Mouse (Mus musculus) midbrain, embryonic 11.5 days (tissue): ENCODE results near the gene Prkce. TPM values are rescaled to one million over a fixed set of nuclear protein-coding genes. Genes with fewer than 3 reads are reported as not detected.

Experiments used
- ATAC-seq: fragments of 200-750 bp; cut with Nextera tagmentation; 2 replicates; pipeline ENCODE4 v1.8.0; 2017; ENCODE audit warnings: moderate TSS enrichment, moderate library complexity; ENCODE audit not compliant: low FRiP score
- DNase-seq: peaks from one replicate; pipeline ENCODE4 v3.0.0; 2015; ENCODE audit warnings: low spot score; ENCODE audit errors: missing footprints
- H3K27ac ChIP-seq: fragments of 300-500 bp; sonication (generic); 2 replicates; pipeline ENCODE4 v1.5.1; 2014; ENCODE audit warnings: low read depth, low read length
- H3K27me3 ChIP-seq: fragments of 300-500 bp; sonication (generic); 2 replicates; pipeline ENCODE4 v1.6.1; 2014; ENCODE audit warnings: mild to moderate bottlenecking, low read length, moderate library complexity, mixed read lengths; ENCODE audit not compliant: control insufficient read depth, insufficient read depth
- H3K36me3 ChIP-seq: fragments of 300-500 bp; sonication (generic); 2 replicates; pipeline ENCODE4 v1.6.1; 2014; ENCODE audit warnings: mild to moderate bottlenecking, low read length, moderate library complexity, mixed read lengths; ENCODE audit not compliant: control insufficient read depth, insufficient read depth
- H3K4me1 ChIP-seq: fragments of 300-500 bp; sonication (generic); 2 replicates; pipeline ENCODE4 v1.6.1; 2014; ENCODE audit warnings: low read length; ENCODE audit not compliant: control insufficient read depth, insufficient read depth
- H3K4me2 ChIP-seq: fragments of 300-500 bp; sonication (generic); 2 replicates; pipeline ENCODE4 v1.6.1; 2014; ENCODE audit warnings: mild to moderate bottlenecking, moderate library complexity
- H3K4me3 ChIP-seq: fragments of 300-500 bp; sonication (generic); 2 replicates; pipeline ENCODE4 v1.5.1; 2014; ENCODE audit warnings: low read depth, low read length
- H3K9ac ChIP-seq: fragments of 300-500 bp; sonication (generic); 2 replicates; pipeline ENCODE4 v1.6.1; 2014; ENCODE audit warnings: low read length
- H3K9me3 ChIP-seq: fragments of 300-500 bp; sonication (generic); 2 replicates; pipeline ENCODE4 v1.6.1; 2016; ENCODE audit warnings: low read length; ENCODE audit not compliant: control insufficient read depth
- WGBS: fragments of 180-500 bp; shearing (Covaris S2); extraction: QIAGEN DNeasy Blood & Tissue Kit; methylation state at CpG from one replicate; pipeline ENCODE4 v1.1.7; 2014; 5-methylcytosine and 5-hydroxymethylcytosine counted together
- polyA plus RNA-seq: library from polyadenylated mRNA; unstranded; fragments of >200 nt; fragmentation: Nextera tagmentation; extraction: Ambion mirVana; gene quantifications from 2 replicates; pipeline ENCODE4 v1.2.1, GENCODE M21; 2014

Prkce gene
- polyA plus RNA-seq, 1 experiment from 2014 or later: 3.5 TPM

GRCm38 (mm10) chr17:86663471-86663870 lies 495.9 kb downstream of the Prkce start:
- WGBS: 89% methylated on average over 4 of the region's 4 CpGs

GRCm38 (mm10) chr17:86667836-86668600 lies 500.4 kb downstream of the Prkce start:
- H3K27me3 ChIP-seq: no peaks in the 10 kb centered on the region
- H3K27ac ChIP-seq: no peak overlapping the region
- no peak overlapping the region for H3K4me2 ChIP-seq
- no peak overlapping the region for H3K9ac ChIP-seq
- ATAC-seq (no peak), DNase-seq (no peak)
- 69% methylated on average over 8 of the region's 8 CpGs for WGBS
- no peaks in the 10 kb centered on the region for H3K9me3 ChIP-seq
- H3K36me3 ChIP-seq: no peaks in the 10 kb centered on the region
- no peak overlapping the region for H3K4me3 ChIP-seq
- H3K4me1 ChIP-seq: no peaks in the 10 kb centered on the region

More at GRCm38 (mm10) chr17:86663471-86663870, 495.9 kb downstream of the Prkce start:
- Histone ChIP-seq H3K36me3 (no peaks in the 10 kb centered on the region), H3K4me3 (no peak overlapping the region), H3K4me2 (no peak overlapping the region), H3K9ac (no peak overlapping the region), H3K27ac (no peak overlapping the region), H3K27me3 (no peaks in the 10 kb centered on the region), H3K9me3 (no peaks in the 10 kb centered on the region), H3K4me1 (no peaks in the 10 kb centered on the region)
- ATAC-seq (no peak), DNase-seq (no peak)

- no peak overlapping the region for H3K9ac ChIP-seq
- H3K4me2 ChIP-seq: no peak overlapping the region
- no peaks in the 10 kb centered on the region for H3K27me3 ChIP-seq
- no peak overlapping the region for H3K4me3 ChIP-seq
- ATAC-seq (no peak), DNase-seq (no peak)
- H3K27ac ChIP-seq: no peak overlapping the region
- H3K9me3 ChIP-seq: no peaks in the 10 kb centered on the region
- no peaks in the 10 kb centered on the region for H3K4me1 ChIP-seq
- no peaks in the 10 kb centered on the region for H3K36me3 ChIP-seq
- 91% methylated on average over 13 of the region's 13 CpGs for WGBS
Observed at GRCm38 (mm10) chr17:86669641-86670373, 502.2 kb downstream of the Prkce start.

DNA sequence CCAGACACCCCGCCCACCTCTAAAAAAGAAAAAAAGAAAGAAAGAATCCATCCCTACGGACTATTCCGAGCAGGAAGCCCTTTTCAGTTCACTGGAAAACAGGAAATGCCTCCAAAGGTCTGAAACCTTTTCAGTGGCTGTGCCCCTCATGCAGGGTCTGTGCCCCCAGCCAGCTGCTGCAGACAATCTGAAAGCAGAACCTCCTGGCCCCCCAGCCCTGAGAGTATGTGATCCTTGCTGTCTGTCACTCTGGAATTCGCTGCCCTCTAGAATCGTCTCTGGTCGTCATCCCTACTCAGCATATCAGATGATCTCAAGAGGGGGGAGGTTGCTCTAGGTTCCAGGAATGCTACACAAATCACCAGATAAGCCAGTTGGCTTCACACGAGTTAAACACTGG lies 503.1 kb downstream of the Prkce start:
- Histone ChIP-seq H3K9ac (no peak overlapping the region), H3K36me3 (no peaks in the 10 kb centered on the region), H3K9me3 (no peaks in the 10 kb centered on the region), H3K4me3 (no peak overlapping the region), H3K27me3 (no peaks in the 10 kb centered on the region), H3K4me2 (no peak overlapping the region), H3K4me1 (no peaks in the 10 kb centered on the region), H3K27ac (no peak overlapping the region)
- DNase-seq (no peak), ATAC-seq (no peak)
- 57% methylated on average over 7 of the region's 7 CpGs for WGBS

DNA sequence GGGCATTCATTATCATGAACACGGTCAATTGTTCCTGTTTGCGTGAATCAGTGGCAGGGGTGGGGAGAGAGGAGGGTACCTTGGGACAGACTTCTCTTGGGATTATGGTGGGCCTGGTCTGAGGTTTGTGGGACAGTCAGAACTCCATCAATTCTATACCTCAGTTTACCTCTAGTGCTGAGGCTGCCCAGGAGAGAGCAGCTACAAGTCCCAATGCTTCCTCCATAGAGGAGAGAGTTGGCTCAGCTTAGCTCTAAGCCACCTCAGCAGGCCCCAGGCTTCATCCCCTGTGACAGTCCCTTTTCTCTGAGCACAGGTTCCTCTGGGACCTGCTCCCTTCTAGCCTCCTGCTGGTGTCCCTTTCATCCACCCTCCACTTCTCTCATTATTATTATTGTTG lies 507.4 kb downstream of the Prkce start:
- no peak for ATAC-seq
- WGBS: 83% methylated on average over 2 of the region's 2 CpGs

GRCm38 (mm10) chr17:86676336-86676735 lies 508.8 kb downstream of the Prkce start:
- H3K4me1 ChIP-seq: no peaks in the 10 kb centered on the region
- DNase-seq: no peak
- H3K9ac ChIP-seq: no peak overlapping the region
- no peak overlapping the region for H3K27ac ChIP-seq
- H3K4me3 ChIP-seq: no peak overlapping the region
- H3K36me3 ChIP-seq: no peaks in the 10 kb centered on the region
- H3K9me3 ChIP-seq: no peaks in the 10 kb centered on the region
- 80% methylated on average over 5 of the region's 5 CpGs for WGBS
- no peaks in the 10 kb centered on the region for H3K27me3 ChIP-seq
- H3K4me2 ChIP-seq: no peak overlapping the region
- no peak for ATAC-seq

More for the DNA sequence above, 507.4 kb downstream of the Prkce start:
- no peak for DNase-seq
- Histone ChIP-seq H3K4me1 (no peaks in the 10 kb centered on the region), H3K36me3 (no peaks in the 10 kb centered on the region), H3K27ac (no peak overlapping the region), H3K9ac (no peak overlapping the region), H3K4me3 (no peak overlapping the region), H3K27me3 (no peaks in the 10 kb centered on the region), H3K4me2 (no peak overlapping the region), H3K9me3 (no peaks in the 10 kb centered on the region)

- Histone ChIP-seq H3K27me3 (no peaks in the 10 kb centered on the region), H3K36me3 (no peaks in the 10 kb centered on the region), H3K4me3 (no peak overlapping the region), H3K27ac (no peak overlapping the region), H3K4me1 (no peaks in the 10 kb centered on the region), H3K9ac (no peak overlapping the region), H3K4me2 (no peak overlapping the region), H3K9me3 (no peaks in the 10 kb centered on the region)
- ATAC-seq (no peak), DNase-seq (no peak)
- WGBS: 80% methylated on average over 4 of the region's 4 CpGs
Observed at GRCm38 (mm10) chr17:86676909-86677308, 509.3 kb downstream of the Prkce start.

- ATAC-seq (no peak), DNase-seq (no peak)
- Histone ChIP-seq H3K27ac (no peak overlapping the region), H3K4me1 (no peaks in the 10 kb centered on the region), H3K4me2 (no peak overlapping the region), H3K27me3 (no peaks in the 10 kb centered on the region), H3K4me3 (no peak overlapping the region), H3K36me3 (no peaks in the 10 kb centered on the region), H3K9ac (no peak overlapping the region), H3K9me3 (no peaks in the 10 kb centered on the region)
- 88% methylated on average over 4 of the region's 4 CpGs for WGBS
Observed at GRCm38 (mm10) chr17:86685263-86685662, 517.7 kb downstream of the Prkce start.

DNA sequence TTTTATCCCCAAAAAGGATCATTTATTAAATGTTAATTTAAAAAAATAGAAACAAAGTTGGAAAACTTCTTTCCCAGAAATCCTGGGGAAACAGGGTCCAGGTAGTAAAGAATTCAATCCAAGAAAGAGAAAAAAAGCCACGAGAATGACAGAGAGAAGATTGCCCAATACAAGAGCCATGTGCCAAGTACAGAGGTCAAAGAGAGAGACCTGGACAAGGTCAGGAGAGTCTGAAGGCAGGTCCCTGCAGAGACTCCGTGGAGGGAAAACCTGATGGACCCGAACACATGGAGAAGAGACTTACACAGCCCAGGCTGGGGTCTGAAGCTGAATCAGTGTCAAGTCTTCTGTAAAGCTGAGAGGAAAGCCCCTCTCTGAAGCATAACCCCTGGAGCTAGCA lies 519.4 kb downstream of the Prkce start:
- Histone ChIP-seq H3K4me1 (no peaks in the 10 kb centered on the region), H3K4me2 (no peak overlapping the region), H3K4me3 (no peak overlapping the region), H3K27me3 (no peaks in the 10 kb centered on the region), H3K9ac (no peak overlapping the region), H3K27ac (no peak overlapping the region), H3K36me3 (no peaks in the 10 kb centered on the region), H3K9me3 (no peaks in the 10 kb centered on the region)
- WGBS: 80% methylated on average over 3 of the region's 3 CpGs
- DNase-seq (no peak), ATAC-seq (no peak)
